Mouse (Mus musculus) thymus, postnatal 14 days (tissue): Measurements from ENCODE around the gene Wfdc15b.
A peak's percentile ranks its signal among the peaks of the same experiment; 100 is the strongest.

Experiments
- DNase-seq: peaks from one replicate; pipeline ENCODE4 v3.0.0; 2021

Gene Wfdc15b

GRCm38 (mm10) chr2:164177831-164178230 is 43.6 kb downstream of the Wfdc15b start:
- no peak for DNase-seq

GRCm38 (mm10) chr2:164175850-164176249 is 45.6 kb downstream of the Wfdc15b start:
- no peak for DNase-seq

DNA sequence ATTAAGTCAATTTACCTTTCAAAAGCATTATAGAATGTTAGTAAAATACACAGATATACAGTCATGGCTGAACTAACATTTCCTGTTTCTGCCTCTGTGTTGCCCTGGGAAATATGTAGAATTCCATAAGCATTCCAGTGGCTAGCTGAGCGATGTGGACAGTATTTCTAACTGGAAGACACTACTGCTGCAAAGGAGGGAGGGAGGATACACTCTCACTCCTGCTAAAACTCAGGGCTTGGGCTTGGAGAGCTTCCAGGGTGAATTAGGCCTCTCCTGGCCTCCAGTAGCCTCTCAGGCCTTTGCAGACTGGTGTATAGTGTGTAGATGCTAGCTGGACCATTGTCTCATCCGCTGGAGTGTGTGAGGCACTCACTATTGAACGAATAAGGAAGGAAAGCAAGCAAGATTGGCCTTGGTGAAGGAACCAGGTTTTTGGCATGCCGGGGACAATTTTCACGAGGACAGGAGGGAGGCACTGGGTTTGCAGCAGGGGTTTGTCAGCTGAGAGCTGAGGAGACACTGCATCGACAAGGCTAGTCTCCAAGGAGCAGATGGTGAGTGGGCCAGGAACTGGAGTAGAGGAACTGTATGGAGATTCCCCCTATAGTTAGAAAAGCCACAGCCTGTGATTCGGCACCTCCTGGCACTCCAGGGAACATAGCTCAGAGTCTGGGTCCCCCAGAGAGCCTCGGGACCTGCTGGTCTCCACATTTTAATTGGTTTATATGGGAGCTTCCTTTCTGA is 46.6 kb downstream of the Wfdc15b start:
- no peak for DNase-seq

DNA sequence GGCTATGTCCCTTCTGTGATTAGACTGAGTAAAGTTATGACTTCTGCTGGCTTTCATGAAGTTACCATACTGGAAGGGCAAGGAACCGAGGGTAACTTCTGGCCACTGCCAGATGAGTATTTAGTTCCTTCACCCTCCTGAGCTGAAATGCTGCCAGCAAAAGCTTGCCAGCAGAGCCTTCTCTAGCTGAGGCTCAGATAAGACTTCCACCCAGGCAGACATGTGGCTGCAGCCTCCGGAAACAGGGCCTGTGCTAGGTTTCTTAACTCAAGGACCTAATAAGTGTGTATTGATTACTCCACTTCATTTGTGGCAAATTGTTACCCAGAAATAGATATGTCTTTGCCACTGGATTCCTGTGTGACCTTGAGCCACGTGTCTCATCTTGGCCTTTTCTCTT is 48.1 kb downstream of the Wfdc15b start:
- DNase-seq = no peak

DNA sequence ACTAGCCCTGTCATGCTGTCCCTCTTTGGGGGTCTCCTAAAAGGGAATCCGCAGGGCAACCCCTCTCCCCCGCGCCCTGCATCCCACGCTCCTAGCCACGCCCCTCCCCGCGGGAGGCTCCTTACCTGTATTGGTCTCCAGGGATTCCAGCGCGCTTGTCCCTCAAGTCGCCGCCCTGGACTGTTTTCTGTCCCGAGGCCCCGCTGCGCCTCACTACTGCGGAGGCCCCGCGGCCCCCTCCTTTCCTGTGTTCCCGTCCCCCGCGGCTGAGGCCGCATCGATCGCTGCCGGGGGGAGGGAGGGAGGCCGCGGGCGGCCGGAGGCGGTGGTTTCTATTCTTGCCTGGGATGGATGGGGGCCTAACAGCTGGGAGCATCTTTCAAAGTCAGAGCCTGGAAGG is 50.6 kb downstream of the Wfdc15b start, which contains the start of gene Kcns1:
Kcns1 (minus strand) TSS at position 212 of the 400 bp plus-strand sequence.
- DNase-seq = no peak

GRCm38 (mm10) chr2:164170326-164170725 is 51.1 kb downstream of the Wfdc15b start:
- DNase-seq = no peak

DNA sequence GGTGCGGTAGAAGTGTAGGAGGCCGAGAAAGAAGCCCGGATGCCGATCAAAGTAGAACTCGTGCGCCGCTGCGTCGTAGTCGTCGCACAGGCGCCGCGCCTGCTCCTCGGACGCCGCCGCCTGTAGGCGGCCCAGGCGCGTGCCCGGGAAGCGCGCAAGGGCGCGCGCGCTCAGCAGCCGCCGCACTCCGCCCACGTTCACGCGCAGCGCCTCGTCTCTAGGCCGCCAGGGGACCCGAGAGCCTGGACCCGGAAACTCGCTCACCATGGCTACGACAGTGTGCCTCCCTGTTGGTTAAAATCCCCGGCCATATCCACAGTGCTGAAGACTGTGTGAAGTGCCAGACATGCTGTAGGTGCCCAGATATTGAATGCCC is 52.9 kb downstream of the Wfdc15b start:
- peak; percentile 5 for DNase-seq

DNA sequence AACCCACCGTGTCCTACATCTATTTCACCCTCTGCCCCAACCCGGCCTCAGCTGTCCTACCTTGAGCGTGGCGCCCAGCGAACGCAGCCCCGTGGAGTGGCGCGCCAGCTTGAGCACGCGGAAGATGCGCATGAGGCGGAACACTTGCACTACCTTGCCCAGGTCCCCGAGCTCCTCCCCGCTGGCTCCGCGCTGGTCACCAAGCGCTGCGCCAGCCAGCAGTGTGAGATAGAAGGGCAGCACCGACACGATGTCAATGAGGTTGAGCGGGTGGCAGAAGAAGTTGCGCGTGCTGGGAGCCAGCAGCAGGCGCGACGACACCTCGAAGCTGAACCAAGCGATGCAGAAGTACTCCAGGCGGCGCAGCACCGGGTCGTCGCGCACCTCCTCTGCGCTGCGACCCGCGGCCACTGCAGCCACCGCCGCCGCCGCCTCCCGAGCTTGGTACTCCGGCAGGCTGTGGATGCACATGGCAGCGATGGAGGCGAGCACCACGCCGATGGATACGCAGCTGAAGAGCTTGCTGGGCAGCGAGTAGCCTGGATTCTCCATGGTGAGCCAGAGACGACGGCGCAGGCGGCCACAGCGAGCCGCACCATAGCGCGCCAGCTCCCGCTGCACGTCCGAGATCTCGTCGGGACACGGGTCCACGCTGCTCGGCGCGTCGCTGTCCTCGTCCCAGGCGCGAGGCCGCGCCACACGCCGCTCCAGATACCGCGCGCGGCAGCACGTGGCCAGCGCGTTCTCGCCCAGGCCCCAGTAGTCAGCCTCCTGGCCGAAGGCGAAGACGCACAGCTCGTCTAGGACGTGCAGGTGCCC is 53.5 kb downstream of the Wfdc15b start:
- no peak for DNase-seq

- DNase-seq = no peak
Measured at GRCm38 (mm10) chr2:164164941-164165340, 56.5 kb downstream of the Wfdc15b start.
